43 mouse cellular contexts compared by ENCODE assay signal in genomic region chr5:98550873-98551272, GRCm38 (mm10). TPM values are rescaled to one million over a fixed set of nuclear protein-coding genes. Genes with fewer than 3 reads are reported as not detected.
"Had no signal": no experiment of that assay in that cellular context is flagged by ENCODE, and none has a peak within 500 bp of the region (broad histone marks: within the 10 kb centered on the region; RNA-seq: fewer than 3 reads in every experiment).

No protein-coding gene starts in this region.

- H3K27me3 ChIP-seq: heart, embryonic 13.5 days; heart, embryonic 15.5 days; hindbrain, embryonic 13.5 days; hindbrain, embryonic 15.5 days; intestine, embryonic 15.5 days; kidney, embryonic 15.5 days; limb, embryonic 13.5 days; limb, embryonic 15.5 days; liver, embryonic 12.5 days had no signal

- H3K4me1 ChIP-seq: heart, embryonic 13.5 days; heart, embryonic 15.5 days; hindbrain, embryonic 13.5 days; hindbrain, embryonic 15.5 days; intestine, embryonic 15.5 days; liver, embryonic 12.5 days had no signal

- H3K9me3 ChIP-seq: heart, embryonic 13.5 days; heart, embryonic 15.5 days; hindbrain, embryonic 13.5 days; hindbrain, embryonic 15.5 days; intestine, embryonic 15.5 days; kidney, embryonic 15.5 days; limb, embryonic 13.5 days; limb, embryonic 15.5 days; liver, embryonic 12.5 days had no signal

- DNase-seq: gastrocnemius, postnatal 14 days; gastrocnemius, postnatal 36 days; heart, adult 11 months; heart, adult 2 months; heart, postnatal 14 days; heart, postnatal 36 days; kidney, adult 11 months; kidney, adult 2 months; kidney, adult 9 months; kidney, postnatal 14 days; kidney, postnatal 36 days; layer of hippocampus, adult 9-11 months; layer of hippocampus, postnatal 36 days; left cerebral cortex, postnatal 4 days had no signal

- H3K4me3 ChIP-seq: heart, adult 2 months; heart, embryonic 13.5 days; heart, embryonic 15.5 days; hindbrain, embryonic 13.5 days; hindbrain, embryonic 15.5 days; intestine, embryonic 15.5 days; kidney, embryonic 15.5 days; limb, embryonic 13.5 days; limb, embryonic 15.5 days; liver, embryonic 12.5 days had no signal

- H3K9ac ChIP-seq: heart, embryonic 13.5 days; heart, embryonic 15.5 days; hindbrain, embryonic 13.5 days; hindbrain, embryonic 15.5 days; intestine, embryonic 15.5 days; kidney, embryonic 15.5 days; limb, embryonic 13.5 days; limb, embryonic 15.5 days; liver, embryonic 12.5 days; liver, embryonic 14.5 days had no signal

- H3K36me3 ChIP-seq: heart, embryonic 13.5 days; heart, embryonic 15.5 days; hindbrain, embryonic 13.5 days; hindbrain, embryonic 15.5 days; intestine, embryonic 15.5 days; kidney, embryonic 15.5 days; limb, embryonic 13.5 days; limb, embryonic 15.5 days; liver, embryonic 12.5 days had no signal

- ATAC-seq: inflammation-experienced regulatory T-cells, adult 6 months; intestine, embryonic 15.5 days; liver, embryonic 12.5 days had no signal

- H3K4me2 ChIP-seq: heart, embryonic 11.5 days; heart, embryonic 13.5 days; heart, embryonic 15.5 days; hindbrain, embryonic 13.5 days; hindbrain, embryonic 15.5 days; intestine, embryonic 15.5 days; kidney, embryonic 15.5 days; limb, embryonic 13.5 days; limb, embryonic 15.5 days; liver, embryonic 12.5 days had no signal

- H3K27ac ChIP-seq: heart, adult 2 months; heart, embryonic 13.5 days; heart, embryonic 15.5 days; hindbrain, embryonic 13.5 days; hindbrain, embryonic 15.5 days; intestine, embryonic 15.5 days; kidney, embryonic 15.5 days; kidney, postnatal 0 days; limb, embryonic 13.5 days; limb, embryonic 15.5 days; liver, embryonic 12.5 days; liver, embryonic 14.5 days had no signal

RNA-seq across cellular contexts. Expression of gene Gm11111, which starts 1.6 kb away (rescaled TPM):
- total RNA-seq: gastrocnemius, adult 18-20 months; gastrocnemius, adult 8-10 months; gastrocnemius, postnatal 14 days; gastrocnemius, postnatal 36 days; heart, adult 2 months; heart, postnatal 14 days; heart, postnatal 36 days; hematopoietic stem cell, adult 5-6 weeks; layer of hippocampus, adult 18-20 months; layer of hippocampus, adult 8-10 months; layer of hippocampus, postnatal 14 days; layer of hippocampus, postnatal 36 days; left cerebral cortex, adult 18-20 months; left cerebral cortex, adult 8-10 months; left cerebral cortex, postnatal 10 days; left cerebral cortex, postnatal 25 days; left cerebral cortex, postnatal 4 days; liver, adult 2 months had no signal
- polyA plus RNA-seq: gonadal fat pad, adult 2 months; heart, adult 2 months; heart, embryonic 11.5 days; heart, embryonic 13.5 days; heart, embryonic 15.5 days; heart, postnatal 0 days; hindbrain, embryonic 11.5 days; hindbrain, embryonic 13.5 days; hindbrain, embryonic 15.5 days; inflammation-experienced regulatory T-cells, adult 6 months; intestine, embryonic 15.5 days; kidney, adult 2 months; kidney, embryonic 15.5 days; kidney, postnatal 0 days; large intestine, adult 2 months; limb, embryonic 11.5 days; limb, embryonic 13.5 days; limb, embryonic 15.5 days; liver, adult 2 months; liver, embryonic 12.5 days; liver, embryonic 14.5 days had no signal
